Mouse (Mus musculus) retina, postnatal 1 day (tissue): ENCODE measurements at regions not wholly inside any gene's neighbourhood (a gene's known extent, or its start where the extent isn't known, plus 50 kb on each side); places are given as distances from the start of the nearest gene placed in this dataset.

Experiments
- DNase-seq: peaks from one replicate; pipeline ENCODE4 v3.0.0-alpha.2; 2012

DNA sequence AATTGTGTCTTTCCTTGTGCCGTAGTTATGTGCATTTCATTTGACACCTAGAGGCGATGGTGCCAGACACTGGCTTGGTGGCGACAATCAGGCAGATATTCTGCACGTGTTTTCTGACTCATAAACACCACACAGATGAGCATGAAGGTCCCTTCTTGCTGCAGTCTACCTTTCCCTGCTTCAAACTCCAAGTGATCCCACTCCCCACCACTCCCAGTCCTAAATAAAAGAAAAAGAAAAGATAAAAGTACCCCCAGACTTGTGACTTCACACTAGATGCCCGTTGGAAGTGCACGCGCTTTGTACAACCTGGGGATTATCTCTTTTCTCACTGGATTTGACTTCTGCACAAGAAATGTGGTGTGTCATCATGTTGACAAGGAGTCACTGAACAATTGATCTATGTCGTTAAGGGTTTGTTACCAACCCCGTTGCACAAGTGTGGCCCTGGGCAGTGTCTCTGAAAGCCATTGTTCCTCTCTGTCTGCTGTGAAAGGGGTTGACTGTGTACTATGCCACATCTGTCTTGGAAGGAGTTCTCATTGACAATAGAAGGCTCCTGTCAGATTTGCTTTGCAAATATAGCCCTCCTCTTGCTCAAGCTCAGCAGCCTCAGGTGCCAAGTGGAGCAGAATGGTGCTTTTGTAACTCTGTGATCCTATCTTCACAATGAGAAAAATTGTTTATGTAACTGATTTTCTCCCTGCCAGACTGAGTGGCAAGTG is 140.1 kb downstream of the Ppp4r2 start:
- DNase-seq, result peak; percentile 27

DNA sequence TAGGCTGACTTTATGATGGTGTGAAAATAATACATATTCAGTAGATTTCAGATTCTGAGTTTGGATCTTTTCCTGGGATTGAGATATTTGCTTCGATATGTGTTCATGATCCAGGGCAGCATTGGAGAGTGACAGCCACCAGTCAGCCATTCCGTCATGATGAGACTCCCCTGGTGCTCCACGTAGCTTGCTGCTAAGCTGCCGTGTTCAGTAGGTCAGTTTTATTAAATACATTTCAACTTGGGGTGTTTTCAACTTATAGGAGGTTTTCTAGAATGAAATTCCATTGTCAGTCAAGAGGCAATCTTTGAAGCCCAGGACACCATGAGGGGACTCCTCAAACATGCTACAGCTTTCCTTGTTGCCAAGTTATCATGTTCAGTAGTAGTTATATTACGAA is 141.3 kb downstream of the Ppp4r2 start:
- no peak for DNase-seq

DNA sequence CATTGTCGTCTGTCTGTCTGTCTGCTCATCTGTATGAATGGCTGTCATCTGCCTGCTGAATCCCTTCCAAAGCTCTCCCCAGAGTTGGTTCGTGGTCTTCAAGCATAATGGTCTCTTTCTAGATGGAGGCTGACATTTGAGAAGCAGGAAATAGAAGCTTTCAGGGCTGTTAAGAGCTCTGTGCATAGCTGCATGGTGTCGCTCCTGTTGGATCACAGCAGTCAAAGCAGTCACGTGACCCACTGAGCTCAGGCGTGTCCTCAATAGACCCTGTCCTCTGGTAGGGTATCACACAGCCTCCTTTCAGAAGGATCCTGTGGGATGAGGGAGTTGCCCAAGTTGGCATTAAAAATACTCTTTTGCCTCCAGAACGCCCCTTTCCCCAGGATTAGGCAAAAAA is 142.4 kb downstream of the Ppp4r2 start:
- DNase-seq, result peak; percentile 27

DNA sequence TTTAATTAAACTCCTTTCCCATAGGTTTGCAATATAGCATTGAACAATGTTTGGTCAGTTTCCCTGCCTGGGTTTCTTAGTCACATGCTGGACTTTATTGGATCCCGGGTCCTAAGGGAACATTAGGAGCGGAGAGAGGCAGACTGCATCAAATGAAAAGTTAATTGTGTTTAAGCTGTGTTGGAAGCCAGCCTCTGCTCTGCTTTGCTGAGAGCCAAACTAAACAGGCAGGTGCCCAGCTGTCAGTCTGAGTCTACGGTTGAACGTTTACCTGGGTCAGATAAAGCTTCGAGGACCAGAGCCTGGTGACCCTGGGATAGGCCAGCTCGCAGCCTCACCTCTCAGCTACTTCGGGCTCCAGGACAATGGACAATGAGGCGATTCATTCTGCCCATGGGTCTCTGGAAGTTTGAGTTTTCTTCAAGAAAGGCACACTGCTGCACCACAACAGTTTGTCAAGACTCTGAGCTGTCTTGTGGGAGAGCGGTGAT is 143.8 kb downstream of the Ppp4r2 start:
- no peak for DNase-seq

DNA sequence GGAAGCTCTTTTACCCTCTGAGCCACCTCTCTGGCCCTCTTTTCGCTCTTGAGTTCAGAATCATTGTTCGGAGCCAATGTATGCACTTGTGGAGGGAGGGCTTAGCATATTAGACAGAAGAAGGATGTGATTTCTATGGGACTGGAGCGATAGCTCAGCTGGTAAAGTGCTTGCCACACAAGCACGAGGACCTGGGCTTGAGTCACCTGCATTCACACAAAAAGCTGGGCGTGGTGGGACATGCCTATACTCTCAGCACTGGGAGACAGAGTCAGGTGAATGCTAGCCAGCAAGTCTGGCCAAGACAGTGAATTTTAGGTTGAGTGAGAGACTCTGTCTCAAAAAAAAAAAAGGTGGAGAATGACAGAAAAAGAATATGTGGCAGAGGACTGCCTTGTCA is 144.7 kb downstream of the Ppp4r2 start:
- DNase-seq, result no peak

DNA sequence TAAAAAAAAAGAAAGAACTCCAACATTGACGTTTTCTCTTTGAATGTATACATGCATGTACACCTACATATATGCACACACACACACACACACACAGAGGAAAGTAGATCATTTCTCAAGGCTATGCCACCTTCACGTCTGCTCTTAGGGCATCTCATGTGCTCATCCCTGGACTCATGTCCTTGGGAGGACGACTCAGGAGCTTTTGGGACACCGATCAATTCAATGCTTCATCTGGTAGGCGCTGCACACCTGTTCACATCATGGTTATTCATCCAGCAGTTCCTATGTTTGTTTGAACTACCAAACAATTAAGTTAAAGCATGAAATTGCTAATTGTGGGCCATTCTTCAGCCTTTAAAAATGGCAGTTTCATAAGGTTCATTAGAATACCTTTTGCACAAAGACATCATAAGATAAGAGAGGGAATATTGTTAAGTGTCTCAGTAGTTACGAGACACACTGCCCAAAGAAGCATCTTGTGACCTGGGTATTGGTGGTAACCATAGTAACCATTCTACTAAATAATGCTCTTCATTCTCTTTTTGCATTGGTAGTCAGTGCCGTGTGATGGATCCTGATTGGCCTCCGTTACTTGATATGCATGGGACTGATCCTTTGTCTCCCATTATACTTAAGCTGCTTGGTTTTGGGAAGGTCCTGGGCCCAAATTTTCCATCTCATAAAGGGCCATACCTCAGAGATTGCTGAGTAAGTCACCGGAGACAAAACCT is 145.5 kb downstream of the Ppp4r2 start:
- no peak for DNase-seq

DNA sequence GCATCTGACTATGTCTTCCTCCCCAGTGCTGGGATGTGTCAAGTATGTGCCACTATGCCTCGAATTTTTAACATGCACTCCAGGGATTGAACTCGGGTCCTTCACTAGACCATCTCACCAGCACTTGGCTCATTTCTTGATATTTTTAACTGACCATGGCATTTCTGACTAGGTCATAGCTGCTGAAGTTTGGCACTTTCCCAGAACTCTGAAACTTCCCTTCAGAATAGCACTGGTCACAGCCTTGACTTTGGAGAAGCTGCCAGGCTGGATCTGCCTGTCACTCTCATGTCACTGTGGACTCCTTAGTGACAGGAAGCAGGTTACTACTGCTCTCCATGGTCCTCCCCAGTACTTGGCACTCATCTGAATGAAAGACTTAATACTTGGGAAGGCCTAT is 146.7 kb downstream of the Ppp4r2 start:
- DNase-seq, result no peak

DNA sequence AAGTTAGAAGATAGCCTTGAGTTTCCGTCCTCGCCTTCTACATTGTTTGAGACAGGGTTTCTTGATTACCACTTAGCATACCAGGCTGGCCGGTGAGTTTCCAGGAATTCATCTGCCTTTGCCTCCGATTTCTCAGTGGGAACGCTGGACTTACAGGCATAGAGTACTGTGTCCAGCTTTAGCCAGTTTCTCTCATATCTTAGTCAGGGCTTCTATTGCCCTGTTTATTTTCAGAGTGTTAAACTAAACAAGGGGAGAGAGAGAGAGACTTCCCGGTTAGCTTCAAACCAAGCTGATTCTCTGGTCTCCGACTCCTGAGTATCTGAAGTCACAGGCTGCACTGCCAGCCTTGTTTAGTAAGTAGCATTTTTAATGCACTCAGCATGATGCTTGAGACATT is 151.4 kb downstream of the Ppp4r2 start:
- no peak for DNase-seq

DNA sequence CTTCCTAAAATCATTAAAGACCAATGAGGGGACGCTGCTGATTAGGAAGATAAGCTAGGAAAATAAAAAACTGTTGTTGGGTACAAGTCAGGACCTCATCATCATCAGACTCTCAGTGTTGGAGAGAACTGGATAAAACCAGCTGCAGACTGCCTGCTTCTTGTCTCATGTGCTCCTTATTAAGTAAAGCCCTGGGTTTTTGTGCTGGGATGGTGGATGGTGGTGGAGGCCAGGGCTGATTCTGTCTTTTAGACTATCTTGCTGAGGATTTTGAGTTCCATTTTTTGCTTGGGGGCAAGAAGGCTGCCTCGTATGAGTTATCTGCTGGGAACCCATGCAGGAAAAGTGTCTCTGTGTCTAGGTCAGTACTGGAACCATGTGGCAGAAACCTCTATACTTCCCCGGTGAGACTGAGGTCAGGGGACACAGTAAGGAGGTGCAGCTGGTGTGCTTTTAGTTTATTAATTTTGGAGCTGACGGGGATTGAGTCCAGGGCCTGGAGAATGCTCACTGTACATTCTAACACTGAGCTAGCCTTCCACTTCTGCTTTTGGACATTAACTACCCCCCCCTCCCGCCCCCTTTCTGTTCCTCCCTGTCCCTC is 152.0 kb downstream of the Ppp4r2 start:
- DNase-seq, result no peak

DNA sequence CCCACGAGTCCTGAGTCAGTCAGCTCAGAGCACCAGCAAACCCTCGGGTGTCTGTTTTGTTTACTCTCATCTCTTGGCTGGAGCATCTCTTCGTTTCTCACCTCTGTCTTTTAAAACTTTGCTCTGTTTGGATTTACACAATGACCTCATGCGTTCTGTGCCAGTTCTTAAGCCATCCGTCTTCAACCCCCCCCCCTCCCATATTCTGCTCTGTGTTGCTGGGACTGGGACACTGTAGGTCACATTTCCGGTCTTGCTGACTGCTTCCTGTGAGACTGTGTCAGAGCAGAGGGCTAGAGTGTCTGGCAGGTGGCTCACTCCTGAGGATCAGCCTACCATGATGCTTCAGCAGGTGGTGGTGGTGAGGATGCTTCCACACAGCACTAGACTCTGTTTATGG is 155.1 kb downstream of the Ppp4r2 start:
- no peak for DNase-seq

DNA sequence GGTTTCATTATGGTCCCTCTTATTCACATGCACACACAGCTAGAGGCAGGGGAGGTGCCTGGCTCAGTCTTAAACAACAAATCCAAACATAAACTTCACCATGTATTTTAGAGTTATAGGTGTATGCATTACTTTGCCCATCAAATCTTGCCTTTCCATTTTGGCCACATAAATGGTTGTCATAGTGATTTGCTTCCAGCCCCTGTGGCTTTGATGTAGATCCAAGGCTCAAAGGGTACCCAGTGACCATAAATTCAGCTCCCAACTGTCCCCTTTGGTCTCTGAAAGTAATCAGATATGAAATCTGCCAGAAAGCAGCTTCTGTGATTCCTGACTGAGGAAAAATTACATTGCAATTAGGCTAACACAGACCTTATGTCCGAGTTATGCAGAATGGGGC is 160.0 kb downstream of the Ppp4r2 start:
- no peak for DNase-seq

DNA sequence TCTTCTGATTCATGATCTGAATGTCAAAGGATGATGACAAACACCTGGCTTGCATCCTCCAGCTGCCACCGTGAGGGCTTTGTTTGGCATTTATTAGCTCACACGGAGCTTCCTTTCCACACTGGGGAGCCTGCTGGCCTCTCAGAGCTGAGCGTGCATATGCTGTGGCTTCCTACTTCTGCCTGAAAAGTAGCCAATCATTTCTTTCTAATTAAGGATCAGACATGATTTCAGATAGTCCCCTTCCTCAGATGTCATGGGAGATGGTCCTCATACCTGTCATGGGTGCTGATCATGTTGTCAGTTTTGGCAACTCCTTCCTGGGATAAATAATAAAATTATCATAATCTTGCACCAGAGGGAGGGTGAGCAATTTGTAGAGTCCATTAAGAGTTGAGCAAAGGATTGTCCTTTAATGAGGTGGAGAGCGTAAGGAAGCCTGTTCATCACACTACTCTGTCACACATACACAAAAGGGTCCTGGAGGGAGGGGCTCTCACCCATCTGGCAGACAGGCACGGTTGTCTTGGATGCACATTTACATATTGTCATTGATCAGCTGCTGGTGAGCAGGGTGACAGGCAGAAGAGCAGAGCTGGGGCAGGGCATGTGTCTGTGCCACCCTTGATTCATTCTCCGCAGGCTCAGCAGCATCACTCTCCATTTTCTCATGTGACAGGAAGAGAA is 162.6 kb downstream of the Ppp4r2 start:
- DNase-seq, result peak; percentile 65

DNA sequence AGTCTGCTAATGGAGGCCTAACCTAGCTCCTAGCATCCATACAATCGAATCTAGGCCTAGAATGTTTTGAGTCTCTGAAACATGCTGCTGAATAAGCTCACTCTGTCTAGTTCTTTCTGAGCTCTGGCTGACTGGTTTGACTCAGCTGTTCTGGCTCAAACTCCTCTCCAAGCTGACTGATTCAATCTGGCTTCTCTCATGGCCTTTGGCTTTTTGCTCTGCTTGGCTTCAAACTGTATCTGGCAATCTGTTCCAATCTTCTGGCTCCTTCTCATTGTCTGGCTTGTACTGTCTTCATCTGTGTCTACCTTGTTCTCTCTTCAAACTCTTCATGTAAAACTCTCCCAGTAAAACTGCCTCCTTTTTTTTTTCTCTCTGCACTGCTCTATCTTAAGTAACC is 164.9 kb downstream of the Ppp4r2 start:
- no peak for DNase-seq

DNA sequence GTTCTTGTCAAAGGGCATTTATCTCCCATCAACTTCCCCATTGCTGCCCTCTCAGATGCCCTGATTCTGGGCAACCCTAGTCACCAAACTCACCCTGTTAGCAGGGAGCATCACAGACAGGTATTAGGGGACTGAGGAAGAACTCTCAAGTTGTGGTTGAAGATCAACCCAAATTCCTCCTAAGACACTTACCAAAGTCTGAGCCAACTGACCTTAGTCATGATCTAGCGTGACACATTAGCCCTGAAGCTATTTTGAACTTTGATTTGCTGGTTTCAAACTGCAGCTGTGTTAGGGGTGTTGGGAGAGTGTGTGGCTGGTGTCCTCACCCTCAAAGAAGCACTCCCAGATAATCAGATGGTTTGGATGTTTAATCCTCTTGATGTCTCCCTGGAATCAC is 170.5 kb downstream of the Ppp4r2 start:
- no peak for DNase-seq

DNA sequence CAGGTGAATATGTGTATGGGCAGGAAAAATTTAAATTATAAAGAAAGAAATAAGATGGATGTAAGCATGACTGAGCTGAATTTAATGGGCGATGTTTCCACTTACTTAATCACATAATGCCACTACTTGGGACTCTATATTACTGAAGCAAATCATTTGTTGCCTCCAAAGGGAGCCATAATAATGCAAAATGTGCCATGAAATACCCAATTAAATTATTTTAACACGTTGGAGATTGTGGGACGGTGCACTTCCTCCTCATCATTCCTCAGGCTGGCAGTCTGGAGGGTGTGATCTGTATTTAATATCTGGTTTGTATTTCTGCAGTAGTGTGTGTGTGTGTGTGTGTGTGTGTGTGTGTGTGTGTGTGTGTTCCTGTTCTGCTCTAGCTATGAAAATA is 188.2 kb downstream of the Ppp4r2 start:
- no peak for DNase-seq

DNA sequence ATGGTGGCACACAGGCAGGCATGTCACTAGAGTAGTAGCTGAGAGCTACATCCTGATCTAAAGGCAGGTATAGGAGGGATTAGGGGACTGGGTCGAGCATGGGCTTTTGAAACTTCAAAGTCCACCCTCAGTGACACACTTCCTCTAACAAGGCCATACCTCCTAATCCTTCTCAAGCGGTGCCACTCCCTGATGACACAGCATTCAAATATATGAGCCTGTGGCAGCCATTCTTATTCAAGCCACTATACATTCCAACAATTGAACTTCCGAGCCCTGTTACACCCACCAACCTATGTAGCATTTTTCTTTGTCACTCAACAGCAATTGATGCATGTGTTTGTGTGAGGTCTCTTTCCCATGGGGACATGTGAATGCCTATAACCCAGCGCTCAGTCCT is 192.4 kb downstream of the Ppp4r2 start:
- no peak for DNase-seq

DNA sequence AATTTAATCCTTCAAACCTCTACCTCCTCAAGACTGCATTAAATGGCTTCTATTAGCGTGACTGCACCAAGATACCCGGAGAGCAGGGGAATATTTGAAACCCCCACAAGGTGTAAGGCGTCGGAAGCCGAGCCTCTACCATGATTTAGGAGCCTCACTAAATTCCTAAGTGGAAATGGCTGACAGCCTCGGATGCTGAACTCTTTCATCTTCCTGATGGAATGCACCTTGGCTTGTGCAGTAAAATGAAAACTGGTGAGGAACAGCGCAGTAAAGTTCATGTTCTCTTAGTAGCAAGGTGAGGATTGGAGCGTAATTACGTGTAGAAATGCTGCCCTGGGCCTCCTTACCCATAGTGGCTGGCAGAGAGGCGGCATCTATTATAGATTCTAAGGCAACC is 194.0 kb downstream of the Ppp4r2 start:
- no peak for DNase-seq

DNA sequence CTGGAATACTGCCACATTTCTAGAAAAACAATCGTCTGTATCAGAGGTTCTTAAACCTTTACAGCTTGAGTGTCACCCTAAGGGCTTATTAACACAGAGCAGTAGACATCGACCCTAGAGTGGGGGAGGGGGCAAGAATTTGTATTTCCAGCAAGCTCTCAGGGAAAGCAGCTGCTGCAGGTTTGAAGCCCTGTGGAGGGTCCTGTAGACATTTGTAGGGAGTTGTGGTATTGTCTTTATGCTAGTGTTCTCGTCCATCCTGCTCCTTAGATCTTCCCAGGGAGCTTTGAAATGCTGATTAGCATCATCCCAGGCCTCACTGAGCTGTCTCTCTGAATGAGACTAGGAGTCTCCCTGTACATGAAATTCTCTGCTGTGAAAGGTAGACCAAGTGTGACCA is 196.0 kb downstream of the Ppp4r2 start:
- no peak for DNase-seq

DNA sequence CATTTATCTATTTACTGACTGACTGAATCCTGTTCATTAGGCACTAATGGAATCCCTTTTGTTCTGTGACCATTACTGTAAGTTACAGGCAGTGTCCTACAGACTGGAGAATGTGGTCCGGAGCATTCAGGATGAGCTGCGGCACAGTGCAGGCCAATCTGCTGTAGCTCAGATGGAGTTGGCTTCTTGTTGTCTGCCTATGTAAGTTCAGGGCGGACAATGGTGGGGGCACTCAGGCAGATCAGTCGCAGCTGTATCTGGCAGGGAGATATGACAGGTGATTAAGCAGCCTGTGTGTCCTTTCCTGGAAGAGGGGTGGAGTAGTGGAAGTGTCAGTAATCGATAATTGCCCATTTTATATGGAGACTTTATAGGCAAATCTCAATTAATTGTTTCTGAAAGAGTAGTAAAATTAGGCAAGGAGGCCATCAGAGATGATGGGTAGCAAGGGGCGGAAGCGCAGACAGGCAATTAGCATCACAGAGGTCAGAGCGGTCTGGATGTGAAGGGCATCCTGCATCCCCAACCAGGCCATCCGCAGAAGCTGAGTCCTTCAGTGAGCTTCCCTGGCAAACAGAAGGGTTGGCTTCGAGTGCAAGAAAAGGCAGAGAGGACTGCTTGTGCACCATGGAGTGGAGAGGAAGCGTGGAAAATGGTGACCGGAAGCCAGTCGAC is 197.2 kb downstream of the Ppp4r2 start:
- DNase-seq, result no peak

DNA sequence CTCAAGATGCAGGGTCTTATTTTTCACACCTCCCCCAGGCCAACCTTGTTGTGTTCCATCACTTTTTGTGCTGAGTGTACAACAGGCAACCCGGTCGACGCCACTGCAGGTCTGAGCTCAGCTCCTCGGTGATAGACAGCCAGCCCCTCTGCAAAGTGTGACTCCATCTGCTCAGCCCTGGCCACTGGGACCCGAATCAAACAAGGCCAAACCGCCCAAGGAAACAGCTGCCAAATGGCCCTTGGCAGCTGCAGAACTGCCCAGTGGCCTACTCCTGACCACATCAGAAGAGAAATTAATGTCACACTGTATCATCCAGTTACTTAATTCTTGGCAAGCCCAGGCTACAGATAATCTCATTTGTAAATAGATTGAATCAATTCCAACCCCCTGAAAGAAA is 213.3 kb downstream of the Ppp4r2 start:
- peak; percentile 67 for DNase-seq

DNA sequence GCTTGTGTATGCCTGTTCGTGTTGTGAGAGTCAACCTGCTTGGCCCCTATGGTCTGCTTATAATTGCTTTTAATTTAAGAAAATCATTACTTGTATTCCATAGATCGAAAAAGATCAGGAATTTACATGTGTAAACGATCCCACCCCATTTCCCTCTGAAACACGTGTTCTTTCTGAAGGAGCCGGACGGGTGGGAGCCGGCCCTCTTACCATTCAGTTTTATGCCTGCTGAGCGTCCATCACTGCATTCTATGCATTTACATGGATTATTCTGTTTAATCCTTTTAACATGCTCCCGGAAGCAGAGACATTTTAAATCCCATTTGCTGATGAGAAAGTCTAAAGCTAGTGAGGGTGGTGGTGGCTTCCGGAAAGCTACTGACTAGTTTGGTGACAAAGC is 213.8 kb downstream of the Ppp4r2 start:
- peak; percentile 58 for DNase-seq

DNA sequence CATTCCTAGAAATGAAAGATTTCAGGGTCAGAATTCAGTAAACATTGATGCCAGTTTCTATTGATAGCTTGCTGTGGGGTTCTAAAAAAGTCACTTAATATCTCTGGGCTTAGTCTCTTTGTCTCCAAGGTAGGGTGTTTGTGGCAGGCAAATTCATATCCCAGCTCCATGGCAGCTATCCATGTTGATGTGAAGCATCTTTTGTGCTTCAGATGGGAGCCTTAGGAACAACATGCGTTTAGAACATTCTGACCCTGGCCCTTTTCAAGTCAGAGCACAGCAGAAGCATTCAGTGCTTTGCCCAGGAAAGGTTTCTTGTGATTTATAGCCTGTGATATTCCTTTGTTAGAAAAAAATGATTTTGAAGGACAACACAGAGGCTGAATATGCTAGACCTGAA is 215.0 kb downstream of the Ppp4r2 start:
- DNase-seq, result no peak

DNA sequence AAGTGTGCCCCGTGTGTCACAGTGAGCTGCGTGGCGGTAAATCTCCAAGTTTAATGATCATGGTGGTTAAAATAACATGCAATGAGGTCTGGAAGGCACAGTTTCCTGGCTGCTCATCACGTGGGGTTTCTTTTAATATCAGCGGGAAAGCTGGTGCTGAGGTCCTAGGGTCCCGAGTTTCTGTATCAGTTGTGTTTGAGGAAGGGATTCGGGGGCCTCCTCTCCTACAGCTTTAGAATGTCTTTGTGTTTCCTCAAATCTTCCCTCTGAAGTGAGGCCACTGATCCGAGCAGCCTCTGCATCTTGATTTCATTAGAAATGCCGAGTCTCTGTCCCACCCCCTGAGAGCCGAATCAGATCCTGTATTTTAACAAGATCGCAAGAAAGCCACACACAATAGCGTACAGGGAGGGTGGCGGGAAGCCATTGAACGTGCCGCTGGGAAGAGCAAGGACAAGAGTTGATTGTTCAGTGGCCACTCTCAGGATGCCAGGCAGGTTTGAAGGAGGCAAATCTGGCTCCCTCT is 215.5 kb downstream of the Ppp4r2 start:
- peak; percentile 62 for DNase-seq
